Mouse (Mus musculus) small intestine, adult 2 months (tissue): ENCODE results near the gene Fam186a.

Experiments
- CTCF ChIP-seq: fragments of 200-500 bp; IDR thresholded peaks from 2 replicates; pipeline ENCODE4 v1.5.1; 2012; ENCODE audit warnings: low read depth, mild to moderate bottlenecking, control low read depth, inconsistent platforms, low read length, moderate library complexity, mixed read lengths; ENCODE audit not compliant: insufficient replicate concordance, insufficient read length; ENCODE audit errors: extremely low read depth
- POLR2A ChIP-seq: fragments of 200-500 bp; IDR thresholded peaks from 2 replicates; pipeline ENCODE4 v1.6.1; 2012; ENCODE audit warnings: low read depth, mild to moderate bottlenecking, control low read depth, inconsistent platforms, low read length, moderate library complexity

- TF ChIP-seq POLR2A, result no peak
- no peak for TF ChIP-seq CTCF
Observed at GRCm38 (mm10) chr15:99972989-99973911, 6.4 kb upstream of the Fam186a start.
